Mouse (Mus musculus) liver, embryonic 16.5 days (tissue): ENCODE measurements around the gene Majin. TPM values are rescaled to one million over a fixed set of nuclear protein-coding genes. Genes with fewer than 3 reads are reported as not detected.

Experiments used
- ATAC-seq: fragments of 200-750 bp; cut with Nextera tagmentation; 2 replicates; pipeline ENCODE4 v1.8.0; 2017; ENCODE audit warnings: low read depth, mild to moderate bottlenecking, moderate number of reproducible peaks, moderate library complexity
- H3K27ac ChIP-seq: fragments of 300-500 bp; sonication (generic); 2 replicates; pipeline ENCODE4 v1.5.1; 2014; ENCODE audit warnings: mild to moderate bottlenecking, low read length
- H3K27me3 ChIP-seq: fragments of 300-500 bp; sonication (generic); 2 replicates; pipeline ENCODE4 v1.6.1; 2014; ENCODE audit warnings: low read depth, low read length, mixed read lengths; ENCODE audit not compliant: control insufficient read depth, insufficient read depth
- H3K36me3 ChIP-seq: fragments of 300-500 bp; sonication (generic); 2 replicates; pipeline ENCODE4 v1.6.1; 2014; ENCODE audit warnings: mild to moderate bottlenecking; ENCODE audit not compliant: control insufficient read depth, insufficient read depth
- H3K4me1 ChIP-seq: fragments of 300-500 bp; sonication (generic); 2 replicates; pipeline ENCODE4 v1.6.1; 2014; ENCODE audit warnings: low read depth, low read length, mixed read lengths; ENCODE audit not compliant: control insufficient read depth
- H3K4me2 ChIP-seq: fragments of 300-500 bp; sonication (generic); 2 replicates; pipeline ENCODE4 v1.6.1; 2014; ENCODE audit warnings: low read depth, low read length, mixed read lengths
- H3K4me3 ChIP-seq: fragments of 300-500 bp; sonication (generic); 2 replicates; pipeline ENCODE4 v1.5.1; 2014; ENCODE audit warnings: low read depth, mild to moderate bottlenecking, low read length
- H3K9ac ChIP-seq: fragments of 300-500 bp; sonication (generic); 2 replicates; pipeline ENCODE4 v1.6.1; 2014; ENCODE audit warnings: low read depth, low read length
- H3K9me3 ChIP-seq: fragments of 300-500 bp; sonication (generic); replicated peaks from 2 replicates; pipeline ENCODE4 v1.6.1; 2016; ENCODE audit warnings: low read length; ENCODE audit not compliant: control insufficient read depth
- WGBS: fragments of 180-500 bp; shearing (Covaris S2); extraction: QIAGEN DNeasy Blood & Tissue Kit; methylation state at CpG from one replicate; pipeline ENCODE4 v1.1.7; 2014; ENCODE audit not compliant: insufficient replicate concordance; 5-methylcytosine and 5-hydroxymethylcytosine counted together
- polyA plus RNA-seq: library from polyadenylated mRNA; unstranded; fragments of >200 nt; fragmentation: Nextera tagmentation; extraction: Ambion mirVana; gene quantifications from 2 replicates; pipeline ENCODE4 v1.2.1, GENCODE M21; 2015

Gene Majin
- polyA plus RNA-seq, 1 experiment from 2014 or later: not detected

DNA sequence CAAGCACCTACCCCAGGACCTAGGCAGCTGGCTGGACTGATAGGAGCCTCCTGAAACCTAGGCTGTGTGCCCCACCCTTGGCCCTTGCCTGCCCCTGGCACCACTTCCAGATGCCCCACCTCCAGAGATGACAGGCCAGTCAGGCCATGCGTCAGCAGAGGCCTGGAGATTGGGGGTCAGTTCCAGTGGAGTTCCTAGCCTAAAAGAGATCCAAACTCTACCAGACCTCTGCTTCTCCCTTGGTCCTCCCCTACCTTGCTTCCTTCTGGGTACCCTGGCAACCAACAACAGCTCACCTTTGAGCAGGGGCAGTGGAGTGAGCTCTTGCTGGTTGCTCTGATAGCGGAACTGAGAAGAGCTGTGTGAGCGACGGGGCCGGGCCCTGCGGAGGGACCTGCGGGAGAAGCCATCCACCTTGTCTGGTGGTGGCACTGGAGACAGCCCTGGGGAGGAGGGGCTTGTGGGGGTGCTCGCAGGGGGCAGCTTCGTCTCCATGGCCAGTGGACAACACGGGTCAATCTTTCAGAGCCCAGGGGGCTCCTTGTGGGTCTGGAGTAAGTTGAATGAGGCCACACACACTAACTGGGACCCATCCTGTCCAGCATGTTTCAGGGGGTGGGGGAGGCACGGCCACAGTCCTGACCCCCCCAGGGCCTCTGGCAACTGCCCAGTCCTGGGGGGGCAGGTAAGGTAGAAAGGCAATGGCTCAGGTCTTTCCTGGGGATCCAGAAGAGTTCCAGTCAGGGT lies 50.3 kb downstream of the Majin start:
- Histone ChIP-seq H3K9me3 (no peaks in the 10 kb centered on the region), H3K4me1 (peaks cover 29% of the 10 kb centered on the region), H3K9ac (peak overlapping the region; percentile 79; the same call in 1 of the 2 replicates), H3K36me3 (no peaks in the 10 kb centered on the region), H3K27ac (no peak overlapping the region), H3K4me2 (peak overlapping the region; percentile 97), H3K4me3 (no peak overlapping the region; the same call in 1 of the 2 replicates), H3K27me3 (no peaks in the 10 kb centered on the region)
- peak; percentile 12; the same call in 1 of the 2 replicates for ATAC-seq
- 62% methylated on average over 11 of the region's 11 CpGs for WGBS

DNA sequence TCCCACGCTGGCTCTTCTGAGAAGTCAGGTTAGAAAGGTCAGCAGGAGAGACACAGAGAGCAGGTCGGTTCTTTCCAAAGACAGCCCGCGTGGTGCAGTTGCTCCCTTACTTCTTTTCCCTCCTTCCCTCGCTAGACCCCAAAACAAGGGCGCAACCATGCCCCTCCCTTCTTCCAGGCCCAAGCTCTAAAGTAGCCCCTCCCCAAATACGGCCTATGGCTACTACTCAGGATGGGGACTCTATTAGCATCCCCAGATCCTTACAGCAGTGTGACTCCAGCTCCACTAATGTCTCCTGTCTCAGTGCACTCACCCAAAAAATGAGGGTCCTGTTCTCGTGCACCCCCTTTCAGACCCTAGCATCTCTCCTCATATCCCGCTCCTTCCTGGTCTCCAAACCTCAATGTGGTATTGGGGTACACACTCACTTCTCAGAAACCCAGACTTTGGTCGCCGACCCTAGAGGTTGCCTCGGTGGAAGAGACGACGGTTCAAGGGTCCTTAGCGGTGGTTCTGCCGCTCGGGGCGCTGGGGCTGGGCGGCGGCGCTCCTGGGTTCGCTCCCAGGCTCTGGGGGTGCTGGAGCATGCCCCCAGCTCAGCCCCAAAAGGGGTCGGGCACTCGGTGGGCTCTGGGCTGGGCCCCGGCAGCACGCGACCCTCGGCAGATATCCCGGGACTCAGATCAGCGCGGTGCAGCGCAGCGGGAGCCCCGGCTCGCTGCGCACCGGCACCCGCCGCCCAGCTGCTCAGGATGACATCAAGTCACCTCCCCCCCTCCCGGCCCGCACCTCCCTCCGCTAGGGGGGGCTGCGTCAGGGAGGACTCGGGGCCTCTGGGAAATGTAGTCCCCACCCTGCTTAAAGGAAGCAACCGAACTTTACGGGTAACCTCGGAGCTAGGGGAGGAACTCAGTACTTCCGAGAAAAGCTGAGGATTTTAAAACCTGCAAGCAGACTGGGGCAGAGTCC lies 51.2 kb downstream of the Majin start, which contains the start of gene Ppp2r5b:
TSS of gene Ppp2r5b (minus strand) at position 789 of the 969 bp plus-strand sequence.
- H3K9me3 ChIP-seq: no peaks in the 10 kb centered on the region
- H3K27me3 ChIP-seq: no peaks in the 10 kb centered on the region
- H3K27ac ChIP-seq: peak within 1 kb of the TSS; percentile 97
- H3K9ac ChIP-seq: peak within 1 kb of the TSS; percentile 79
- peak; percentile 90 for ATAC-seq
- peak within 1 kb of the TSS; percentile 97 for H3K4me2 ChIP-seq
- peak within 1 kb of the TSS; percentile 71 for H3K4me3 ChIP-seq
- peaks cover 38% of the 10 kb centered on the region for H3K4me1 ChIP-seq
- WGBS: 8% methylated on average over 48 of the region's 48 CpGs
- no peaks in the 10 kb centered on the region for H3K36me3 ChIP-seq

DNA sequence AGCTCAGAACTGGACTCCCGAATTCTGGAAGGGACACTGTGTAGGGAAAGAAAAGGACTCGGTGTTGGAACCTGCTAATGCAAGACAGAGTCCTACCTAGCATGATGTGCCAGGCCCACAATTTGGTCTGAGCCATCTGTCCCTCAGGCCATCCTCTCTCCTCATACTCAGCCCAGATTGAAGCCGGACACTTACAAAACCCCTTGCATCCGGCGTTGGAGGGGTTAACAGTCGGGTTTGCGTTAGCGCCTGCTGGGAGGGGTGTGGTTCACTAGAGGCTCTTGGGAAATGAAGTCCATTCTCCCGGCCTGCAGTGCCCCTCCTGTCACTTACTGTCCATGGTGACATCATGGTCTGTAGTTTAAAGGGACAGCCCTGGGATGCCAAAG lies 51.9 kb downstream of the Majin start:
- Histone ChIP-seq H3K36me3 (no peaks in the 10 kb centered on the region), H3K27me3 (no peaks in the 10 kb centered on the region), H3K4me3 (peak overlapping the region; percentile 71), H3K9me3 (no peaks in the 10 kb centered on the region), H3K4me1 (peaks cover 44% of the 10 kb centered on the region), H3K9ac (peak overlapping the region; percentile 79), H3K4me2 (peak overlapping the region; percentile 97), H3K27ac (peak overlapping the region; percentile 97)
- ATAC-seq: peak; percentile 87
- under 1% methylated on average over 9 of the region's 9 CpGs for WGBS

- H3K4me1 ChIP-seq: peaks cover 45% of the 10 kb centered on the region
- no peak for ATAC-seq
- no peaks in the 10 kb centered on the region for H3K36me3 ChIP-seq
- H3K9me3 ChIP-seq: no peaks in the 10 kb centered on the region
- no peak overlapping the region for H3K4me3 ChIP-seq
- no peak overlapping the region for H3K27ac ChIP-seq
- no peaks in the 10 kb centered on the region for H3K27me3 ChIP-seq
- 62% methylated on average over 7 of the region's 7 CpGs for WGBS
- H3K4me2 ChIP-seq: no peak overlapping the region
- H3K9ac ChIP-seq: no peak overlapping the region
Observed at GRCm38 (mm10) chr19:6236842-6237241, 52.7 kb downstream of the Majin start.

DNA sequence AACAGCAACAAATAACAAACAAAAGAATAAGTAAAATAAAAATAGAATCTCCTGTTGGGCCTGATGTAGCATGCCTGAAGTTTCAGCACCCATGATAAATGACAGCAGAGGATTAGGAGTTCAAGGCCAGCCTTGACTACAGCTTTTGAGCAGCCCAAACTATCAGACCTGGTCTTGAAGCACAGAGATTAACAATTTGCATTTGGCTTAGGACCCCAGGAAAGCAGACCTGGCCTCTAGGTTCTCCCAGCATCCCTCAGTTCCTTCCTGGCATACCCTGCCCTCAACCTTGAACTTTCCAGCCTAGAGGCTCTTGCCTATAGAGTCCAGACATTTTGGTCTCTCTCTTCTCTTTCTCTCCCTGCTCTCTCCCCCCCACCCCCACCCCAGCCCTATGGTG lies 54.6 kb downstream of the Majin start:
- H3K9me3 ChIP-seq: no peaks in the 10 kb centered on the region
- no peaks in the 10 kb centered on the region for H3K36me3 ChIP-seq
- no peak overlapping the region for H3K9ac ChIP-seq
- no peak for ATAC-seq
- peaks cover 59% of the 10 kb centered on the region for H3K4me1 ChIP-seq
- H3K4me3 ChIP-seq: no peak overlapping the region
- no peaks in the 10 kb centered on the region for H3K27me3 ChIP-seq
- H3K4me2 ChIP-seq: no peak overlapping the region
- no peak overlapping the region for H3K27ac ChIP-seq

DNA sequence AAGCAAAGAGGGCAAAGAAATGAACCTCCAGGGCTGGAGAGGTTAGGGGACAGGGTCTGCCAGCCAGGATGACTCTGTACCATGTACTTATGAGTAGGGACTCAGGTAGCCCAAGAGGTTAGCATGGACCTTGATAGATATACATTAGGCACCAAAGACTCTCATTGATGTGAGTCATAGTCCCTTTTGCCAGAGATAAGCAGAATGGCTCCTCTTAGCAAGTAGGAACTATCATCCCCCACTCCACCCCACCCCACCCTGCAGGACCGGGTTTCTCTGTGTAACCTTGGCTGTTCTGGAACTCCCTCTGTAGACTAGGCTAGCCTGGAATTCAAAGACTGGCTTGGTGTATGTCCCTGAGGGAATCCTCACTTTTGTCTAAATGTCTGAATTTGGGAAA lies 55.9 kb downstream of the Majin start:
- Histone ChIP-seq H3K4me2 (peak overlapping the region; percentile 53), H3K27ac (peak overlapping the region; percentile 85), H3K27me3 (no peaks in the 10 kb centered on the region), H3K9me3 (no peaks in the 10 kb centered on the region), H3K9ac (peak overlapping the region; percentile 17; the same call in 1 of the 2 replicates), H3K4me3 (no peak overlapping the region), H3K36me3 (no peaks in the 10 kb centered on the region), H3K4me1 (peaks cover 45% of the 10 kb centered on the region)
- ATAC-seq: peak; percentile 6; the same call in 1 of the 2 replicates
- 19% methylated on average over 1 of the region's 1 CpGs for WGBS

GRCm38 (mm10) chr19:6240725-6241124 lies 56.5 kb downstream of the Majin start:
- H3K27me3 ChIP-seq: no peaks in the 10 kb centered on the region
- H3K36me3 ChIP-seq: peaks cover 4% of the 10 kb centered on the region
- ATAC-seq: no peak
- peak overlapping the region; percentile 25; the same call in 1 of the 2 replicates for H3K9ac ChIP-seq
- H3K9me3 ChIP-seq: no peaks in the 10 kb centered on the region
- peak overlapping the region; percentile 37 for H3K4me3 ChIP-seq
- 28% methylated on average over 5 of the region's 5 CpGs for WGBS
- peaks cover 41% of the 10 kb centered on the region for H3K4me1 ChIP-seq
- H3K4me2 ChIP-seq: peak overlapping the region; percentile 53
- peak overlapping the region; percentile 85 for H3K27ac ChIP-seq

GRCm38 (mm10) chr19:6241274-6242107 lies 57.3 kb downstream of the Majin start, which contains the start of gene Atg2a:
Gene Atg2a (plus strand): TSS chr19:6241668.
- peaks cover 11% of the 10 kb centered on the region for H3K36me3 ChIP-seq
- H3K27ac ChIP-seq: peak within 1 kb of the TSS; percentile 90
- H3K4me2 ChIP-seq: peak within 1 kb of the TSS; percentile 90
- H3K4me3 ChIP-seq: peak within 1 kb of the TSS; percentile 86
- under 1% methylated on average over 54 of the region's 55 CpGs for WGBS
- H3K27me3 ChIP-seq: no peaks in the 10 kb centered on the region
- H3K9me3 ChIP-seq: no peaks in the 10 kb centered on the region
- H3K4me1 ChIP-seq: peaks cover 38% of the 10 kb centered on the region
- peak; percentile 90 for ATAC-seq
- H3K9ac ChIP-seq: peak within 1 kb of the TSS; percentile 94
